Mouse (Mus musculus) stomach, postnatal 0 days (tissue): ENCODE data around the gene Mctp1. TPM values are rescaled to one million over a fixed set of nuclear protein-coding genes. Genes with fewer than 3 reads are reported as not detected.
A peak's percentile ranks its signal among the peaks of the same experiment; 100 is the strongest.
"Not testable (repeated sequence)": the region's sequence is repeated elsewhere in the genome, so short reads cannot be mapped to it uniquely, and the experiment has no call there.

Experiments
- ATAC-seq: fragments of 200-750 bp; cut with Nextera tagmentation; 2 replicates; pipeline ENCODE4 v1.8.0; 2017; ENCODE audit not compliant: low FRiP score, low TSS enrichment
- DNase-seq: peaks from one replicate; pipeline ENCODE4 v3.0.0-alpha.2; 2016; ENCODE audit warnings: low spot score
- H3K27ac ChIP-seq: fragments of 300-500 bp; sonication (generic); replicated peaks from 2 replicates; pipeline ENCODE4 v1.5.1; 2014; ENCODE audit warnings: mild to moderate bottlenecking, control low read depth
- H3K27me3 ChIP-seq: fragments of 300-500 bp; sonication (generic); 2 replicates; pipeline ENCODE4 v1.6.1; 2014; ENCODE audit warnings: low read length; ENCODE audit not compliant: control insufficient read depth, insufficient read depth
- H3K36me3 ChIP-seq: fragments of 300-500 bp; sonication (generic); 2 replicates; pipeline ENCODE4 v1.6.1; 2014; ENCODE audit warnings: low read length, mixed read lengths; ENCODE audit not compliant: control insufficient read depth, insufficient read depth
- H3K4me1 ChIP-seq: fragments of 300-500 bp; sonication (generic); replicated peaks from 2 replicates; pipeline ENCODE4 v1.6.1; 2014; ENCODE audit warnings: antibody characterized with exemption; ENCODE audit not compliant: control insufficient read depth, insufficient read depth
- H3K4me2 ChIP-seq: fragments of 300-500 bp; sonication (generic); replicated peaks from 2 replicates; pipeline ENCODE4 v1.6.1; 2014; ENCODE audit warnings: low read depth, mild to moderate bottlenecking, control low read depth, moderate library complexity
- H3K4me3 ChIP-seq: fragments of 300-500 bp; sonication (generic); 2 replicates; pipeline ENCODE4 v1.5.1; 2014; ENCODE audit warnings: low read depth, low read length, control low read depth
- H3K9ac ChIP-seq: fragments of 300-500 bp; sonication (generic); 2 replicates; pipeline ENCODE4 v1.6.1; 2014; ENCODE audit warnings: mild to moderate bottlenecking, low read length, control low read depth, mixed read lengths
- H3K9me3 ChIP-seq: fragments of 300-500 bp; sonication (generic); 2 replicates; pipeline ENCODE4 v1.6.1; 2016; ENCODE audit warnings: low read length; ENCODE audit not compliant: control insufficient read depth
- CTCF ChIP-seq: IDR thresholded peaks from 2 replicates; pipeline ENCODE4 v1.5.1; 2016; ENCODE audit warnings: antibody characterized with exemption, low read depth, mild to moderate bottlenecking, moderate library complexity
- EP300 ChIP-seq: optimal IDR thresholded peaks from 2 replicates; pipeline ENCODE3; 2016; ENCODE audit warnings: antibody characterized with exemption
- WGBS: fragments of 180-500 bp; shearing (Covaris S2); extraction: QIAGEN DNeasy Blood & Tissue Kit; methylation state at CpG from one replicate; pipeline ENCODE4 v1.1.7; 2014; 5-methylcytosine and 5-hydroxymethylcytosine counted together
- polyA plus RNA-seq: library from polyadenylated mRNA; unstranded; fragments of >200 nt; fragmentation: Nextera tagmentation; extraction: Ambion mirVana; gene quantifications from 2 replicates; pipeline ENCODE4 v1.2.1, GENCODE M21; 2015

Mctp1 gene
- polyA plus RNA-seq, 1 experiment from 2014 or later, result 1.1 TPM

DNA sequence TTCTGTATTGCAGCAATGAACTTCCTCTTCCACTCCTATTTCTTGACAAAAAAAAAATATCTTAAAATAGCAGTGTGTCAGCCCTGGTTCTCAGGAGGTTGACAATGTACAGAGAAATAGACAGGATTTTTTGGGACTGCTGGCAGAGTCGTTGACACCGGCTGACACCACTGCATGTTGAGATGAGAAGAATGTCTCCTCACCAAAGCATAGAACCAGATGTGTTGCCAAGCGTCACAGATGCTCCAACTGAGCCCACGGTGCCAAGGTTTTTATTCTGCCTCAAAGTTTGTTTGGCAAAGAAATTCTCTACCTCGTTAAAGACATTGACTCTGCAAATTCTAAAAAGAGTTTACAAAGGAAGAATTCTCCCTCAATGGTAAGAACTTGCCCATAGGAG lies 548.6 kb downstream of the Mctp1 start:
- Histone ChIP-seq H3K4me3 (no peak overlapping the region), H3K4me1 (no peaks in the 10 kb centered on the region), H3K36me3 (no peaks in the 10 kb centered on the region), H3K9me3 (no peaks in the 10 kb centered on the region), H3K9ac (no peak overlapping the region), H3K27me3 (no peaks in the 10 kb centered on the region), H3K27ac (no peak overlapping the region), H3K4me2 (no peak overlapping the region)
- no peak for ATAC-seq
- WGBS, result 76% methylated on average over 5 of the region's 5 CpGs
- no peak for DNase-seq
- TF ChIP-seq CTCF (no peak), EP300 (no peak)

DNA sequence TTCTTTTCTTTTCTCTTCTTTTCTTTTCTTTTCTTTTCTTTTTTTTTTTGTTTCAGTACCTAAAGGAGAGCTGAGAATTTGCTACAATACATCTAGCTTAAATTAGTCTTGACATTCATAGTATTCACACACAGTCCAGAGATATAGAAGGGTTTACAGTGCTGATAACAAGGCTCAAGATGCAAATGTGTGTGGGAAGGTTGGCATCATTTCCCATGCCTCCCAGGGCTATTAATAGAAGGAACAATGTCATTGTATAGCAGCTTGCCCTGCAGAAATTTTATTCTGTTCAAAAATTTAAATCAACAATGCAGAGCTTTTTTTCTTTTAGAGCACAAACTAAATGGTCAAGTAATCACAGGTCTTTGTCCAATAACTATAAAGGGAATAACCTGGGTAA lies 564.9 kb downstream of the Mctp1 start:
- H3K9me3 ChIP-seq, result no peaks in the 10 kb centered on the region
- DNase-seq, result no peak
- no peaks in the 10 kb centered on the region for H3K36me3 ChIP-seq
- no peak overlapping the region for H3K27ac ChIP-seq
- ATAC-seq, result no peak
- no peaks in the 10 kb centered on the region for H3K27me3 ChIP-seq
- no peak overlapping the region for H3K4me2 ChIP-seq
- H3K9ac ChIP-seq, result no peak overlapping the region
- H3K4me3 ChIP-seq, result no peak overlapping the region
- TF ChIP-seq EP300, result no peak
- TF ChIP-seq CTCF, result no peak
- no peaks in the 10 kb centered on the region for H3K4me1 ChIP-seq

DNA sequence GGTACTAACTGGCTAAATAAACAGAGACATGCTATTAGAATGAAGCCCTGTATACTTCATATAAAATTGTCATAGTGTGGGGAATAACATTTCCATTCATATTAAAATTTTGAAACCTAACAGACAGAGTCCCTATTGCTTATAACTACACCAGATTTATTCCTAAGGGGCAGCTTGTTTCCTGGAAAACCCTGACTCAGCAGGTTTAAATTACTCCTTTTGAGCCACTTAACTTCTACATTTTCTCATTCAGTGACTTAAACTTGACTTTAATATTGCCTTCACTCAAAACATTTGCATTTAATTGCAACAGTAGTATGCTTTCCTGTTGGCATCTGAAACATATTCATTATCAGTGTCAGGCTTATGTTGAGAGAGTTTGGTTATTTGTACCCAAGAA lies 583.3 kb downstream of the Mctp1 start:
- no peak overlapping the region for H3K4me3 ChIP-seq
- ATAC-seq, result no peak

DNA sequence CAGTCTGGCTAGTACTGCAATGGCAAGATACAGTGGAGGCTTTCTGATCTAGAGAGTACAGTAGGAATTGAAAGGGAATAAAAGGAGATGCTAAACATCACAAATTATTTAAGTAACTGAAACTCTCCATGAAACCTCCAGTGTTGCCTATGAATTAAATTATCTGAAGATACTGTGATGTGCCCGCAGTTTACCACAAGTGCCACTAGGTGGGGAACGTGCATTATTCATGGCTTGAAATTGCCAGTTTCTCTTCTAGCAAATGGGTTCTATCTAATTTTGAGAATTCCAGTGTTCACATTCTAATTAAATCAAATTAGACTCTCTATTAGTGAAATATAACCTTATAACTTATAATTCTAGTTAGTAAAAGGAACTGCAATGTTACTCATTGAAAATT lies 585.1 kb downstream of the Mctp1 start:
- peak; percentile 26 for DNase-seq
- H3K36me3 ChIP-seq, result no peaks in the 10 kb centered on the region
- no peak overlapping the region for H3K4me2 ChIP-seq
- H3K9ac ChIP-seq, result no peak overlapping the region
- no peak for ATAC-seq
- no peaks in the 10 kb centered on the region for H3K9me3 ChIP-seq
- H3K4me1 ChIP-seq, result no peaks in the 10 kb centered on the region
- no peaks in the 10 kb centered on the region for H3K27me3 ChIP-seq
- no peak overlapping the region for H3K27ac ChIP-seq
- TF ChIP-seq CTCF (peak; percentile 91), EP300 (no peak)
- no peak overlapping the region for H3K4me3 ChIP-seq
- 0% methylated on average over 2 of the region's 2 CpGs for WGBS

More for the DNA sequence above, 583.3 kb downstream of the Mctp1 start:
- TF ChIP-seq CTCF, result no peak
- TF ChIP-seq EP300, result no peak
- Histone ChIP-seq H3K9me3 (no peaks in the 10 kb centered on the region), H3K36me3 (no peaks in the 10 kb centered on the region), H3K4me1 (no peaks in the 10 kb centered on the region), H3K27ac (no peak overlapping the region), H3K9ac (no peak overlapping the region), H3K4me2 (no peak overlapping the region), H3K27me3 (no peaks in the 10 kb centered on the region)
- no peak for DNase-seq

DNA sequence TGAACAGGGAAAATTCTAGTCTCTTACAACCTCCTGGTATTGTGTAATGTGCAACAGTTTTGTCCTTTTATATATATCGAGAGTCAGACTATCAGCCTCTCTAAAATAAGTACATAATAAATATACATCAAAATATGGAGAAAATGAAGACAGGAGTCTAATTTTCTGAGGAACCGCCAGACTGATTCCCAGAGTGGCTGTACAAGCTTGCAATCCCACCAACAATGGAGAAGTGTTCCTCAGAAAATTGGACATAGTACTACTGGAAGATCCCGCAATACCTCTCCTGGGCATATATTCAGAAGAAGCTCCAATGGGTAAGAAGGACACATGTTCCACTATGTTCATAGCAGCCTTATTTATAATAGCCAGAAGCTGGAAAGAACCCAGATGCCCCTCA lies 586.7 kb downstream of the Mctp1 start:
- ATAC-seq, H3K4me2 ChIP-seq, H3K27ac ChIP-seq, H3K4me3 ChIP-seq, H3K36me3 ChIP-seq, H3K27me3 ChIP-seq, H3K9me3 ChIP-seq, H3K4me1 ChIP-seq, H3K9ac ChIP-seq, DNase-seq: not testable (repeated sequence)
- WGBS, result 92% methylated on average over 3 of the region's 3 CpGs

DNA sequence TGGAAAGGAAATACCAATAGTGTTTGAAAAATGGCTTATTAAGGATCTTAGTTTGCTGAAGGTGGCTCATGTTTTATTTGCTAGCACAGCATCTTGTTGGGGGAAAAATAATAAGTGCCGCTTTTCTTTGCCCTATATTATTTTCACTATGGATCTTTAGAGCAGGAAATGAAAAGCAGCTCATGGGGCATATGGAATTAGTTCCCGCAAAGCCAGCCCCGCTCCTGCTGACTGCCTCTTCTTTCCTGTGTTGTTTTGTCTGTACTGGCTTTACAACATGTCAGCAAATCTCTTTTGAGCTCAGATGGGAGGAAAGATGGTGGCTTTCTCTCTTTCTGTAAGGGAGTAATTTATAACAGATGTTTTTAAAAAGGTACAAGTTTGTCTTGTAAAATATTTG lies 618.3 kb downstream of the Mctp1 start:
- H3K27me3 ChIP-seq, result no peaks in the 10 kb centered on the region
- TF ChIP-seq EP300 (no peak), CTCF (no peak)
- H3K9ac ChIP-seq, result no peak overlapping the region
- ATAC-seq, result no peak
- WGBS, result 80% methylated on average over 3 of the region's 3 CpGs
- H3K4me3 ChIP-seq, result no peak overlapping the region
- no peak overlapping the region for H3K27ac ChIP-seq
- H3K36me3 ChIP-seq, result no peaks in the 10 kb centered on the region
- DNase-seq, result no peak
- no peak overlapping the region for H3K4me2 ChIP-seq
- H3K4me1 ChIP-seq, result no peaks in the 10 kb centered on the region
- H3K9me3 ChIP-seq, result no peaks in the 10 kb centered on the region

DNA sequence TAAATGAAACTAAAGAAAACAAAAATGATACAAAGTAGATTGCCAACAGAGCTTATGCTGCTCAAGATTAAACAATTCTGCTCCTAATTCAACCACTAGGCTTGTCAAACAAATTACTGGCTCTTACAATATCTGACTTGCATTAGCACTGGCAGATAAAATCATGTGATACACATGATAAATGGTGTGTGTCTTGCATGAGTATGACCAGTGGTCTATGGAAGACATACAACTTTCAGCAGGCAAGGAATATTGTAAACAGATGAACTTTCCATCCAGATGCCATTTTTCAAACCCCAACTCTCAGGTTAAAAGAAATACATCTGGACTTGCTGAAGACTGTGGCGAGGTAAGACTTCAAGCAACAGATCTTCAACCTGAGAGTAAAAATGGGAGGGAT lies 619.3 kb downstream of the Mctp1 start:
- ATAC-seq (no peak), DNase-seq (no peak)
- no peaks in the 10 kb centered on the region for H3K27me3 ChIP-seq
- H3K9ac ChIP-seq, result no peak overlapping the region
- H3K9me3 ChIP-seq, result no peaks in the 10 kb centered on the region
- no peaks in the 10 kb centered on the region for H3K36me3 ChIP-seq
- H3K4me1 ChIP-seq, result no peaks in the 10 kb centered on the region
- WGBS, result 71% methylated on average over 1 of the region's 1 CpGs
- no peak overlapping the region for H3K4me3 ChIP-seq
- H3K27ac ChIP-seq, result no peak overlapping the region
- TF ChIP-seq EP300 (no peak), CTCF (no peak)
- no peak overlapping the region for H3K4me2 ChIP-seq
